Mouse (Mus musculus): ENCODE measurements around the gene Ankrd55. TPM values are rescaled to one million over a fixed set of nuclear protein-coding genes. Genes with fewer than 3 reads are reported as not detected.

Gene Ankrd55
- total RNA-seq (2015) (not detected in 2 replicates), total RNA-seq (2017) (not detected in 2 replicates)

DNA sequence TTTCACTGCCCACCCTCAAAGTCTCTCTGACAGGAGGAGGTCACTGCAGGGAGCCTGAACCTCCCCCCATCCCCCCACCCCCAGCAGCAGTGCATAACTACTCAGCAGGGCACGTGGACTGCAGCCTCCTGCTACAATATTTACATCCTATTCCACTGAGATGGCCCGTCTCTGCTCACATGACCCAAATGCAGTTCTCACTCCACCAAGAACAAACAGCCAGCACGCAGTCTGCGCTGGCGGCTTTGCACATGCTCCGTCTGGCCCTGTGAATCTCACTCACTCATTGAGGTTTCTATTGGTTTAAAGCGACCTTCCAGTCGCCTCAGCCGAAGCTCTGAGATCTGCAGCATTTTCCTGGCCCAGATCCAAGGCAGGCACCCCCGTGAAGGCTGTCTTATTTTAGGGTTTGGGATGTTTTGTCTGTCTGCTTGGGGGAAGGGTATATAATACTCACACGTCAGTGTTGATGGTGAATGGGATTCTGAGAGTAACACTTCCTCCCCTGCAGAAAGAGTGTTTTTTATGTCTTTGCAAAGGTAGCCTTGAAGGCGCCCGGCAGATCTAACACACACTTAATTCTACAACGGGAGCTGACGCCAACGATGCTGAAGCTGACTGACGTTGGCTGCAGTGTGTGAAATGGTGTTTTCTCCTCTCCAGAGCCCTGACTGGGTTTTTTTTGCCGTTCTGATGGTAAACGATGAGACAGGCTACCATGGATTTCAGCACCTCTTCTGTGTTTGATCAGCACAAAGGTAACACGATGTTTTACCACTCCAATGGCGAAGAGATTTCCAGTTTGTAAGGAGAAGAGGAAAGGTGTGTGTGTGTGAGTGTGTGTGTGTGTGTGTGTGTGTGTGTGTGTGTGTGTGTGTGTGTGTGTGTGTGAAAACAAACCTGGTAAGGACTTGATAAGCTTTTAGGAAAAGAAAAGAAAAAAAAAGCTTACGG is at the start of gene Ankrd55:
Ankrd55 (plus strand) TSS at position 227 of the 954 bp plus-strand sequence.
- ATAC-seq (replicated peaks; ENCODE audit: poor library complexity) = peak; percentile 21

DNA sequence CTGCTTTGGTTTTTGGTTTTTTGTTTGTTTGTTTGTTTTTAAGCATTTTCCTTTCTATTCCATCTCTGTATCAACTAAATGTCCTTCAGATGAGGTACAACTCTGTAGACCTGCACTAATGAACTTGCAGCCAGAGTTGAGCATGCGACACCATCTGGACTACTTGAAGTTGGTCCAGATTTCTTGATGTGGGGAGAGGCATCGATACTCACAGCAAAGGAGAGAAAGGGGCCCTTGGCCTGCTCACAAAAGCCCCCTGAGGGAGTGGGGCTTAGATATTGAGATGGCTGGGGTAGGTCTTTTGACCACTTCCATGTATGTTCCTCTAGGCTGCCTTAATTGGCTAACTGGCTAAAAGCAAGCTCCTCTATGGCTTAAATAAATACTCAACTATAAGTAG is 49.0 kb upstream of the Ankrd55 start:
- ATAC-seq (replicated peaks; ENCODE audit: poor library complexity) = no peak

- ATAC-seq (replicated peaks; ENCODE audit: poor library complexity) = no peak
Observed at GRCm38 (mm10) chr13:112241431-112241830, 46.8 kb upstream of the Ankrd55 start.

DNA sequence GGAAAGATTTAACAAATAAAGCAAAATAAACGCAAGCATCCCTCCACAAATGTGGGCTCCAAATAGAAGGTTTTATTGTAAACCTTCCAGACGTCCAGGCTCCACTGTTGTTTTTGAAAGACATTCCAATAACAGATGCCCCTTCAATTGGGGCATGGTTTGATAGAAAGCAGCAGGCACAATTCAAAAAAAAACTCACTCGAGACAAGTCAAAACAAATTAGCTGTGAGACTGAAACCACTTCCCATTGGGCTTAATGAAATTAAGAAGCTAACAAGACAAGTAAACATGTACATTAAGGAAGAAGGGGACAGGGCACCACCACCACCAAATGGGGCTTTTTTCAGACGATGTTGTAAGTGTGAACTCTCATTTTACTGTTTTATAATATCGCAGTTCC is 43.1 kb upstream of the Ankrd55 start:
- no peak for ATAC-seq (replicated peaks; ENCODE audit: poor library complexity)

DNA sequence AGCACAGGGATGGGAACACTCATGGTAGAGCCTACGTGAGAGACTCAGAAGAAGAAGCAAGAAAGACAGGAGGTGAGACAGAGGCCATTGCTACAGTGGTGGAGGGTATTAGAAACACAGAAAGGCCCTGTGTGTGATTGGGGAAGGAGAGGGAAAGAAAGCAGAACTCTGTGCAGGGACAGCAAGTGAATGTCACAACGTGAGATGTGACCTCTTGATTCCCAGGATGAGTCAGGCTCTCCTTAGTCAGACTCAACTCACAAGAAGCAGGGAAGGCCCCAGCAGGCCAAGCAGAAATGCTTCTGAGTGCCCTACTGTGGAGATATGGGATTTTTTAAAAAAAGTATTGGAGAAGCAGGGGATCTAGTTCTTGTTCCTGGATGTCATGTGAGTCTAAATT is 36.8 kb upstream of the Ankrd55 start:
- peak; percentile 29; the same call in 1 of the 2 replicates for ATAC-seq (replicated peaks; ENCODE audit: poor library complexity)

DNA sequence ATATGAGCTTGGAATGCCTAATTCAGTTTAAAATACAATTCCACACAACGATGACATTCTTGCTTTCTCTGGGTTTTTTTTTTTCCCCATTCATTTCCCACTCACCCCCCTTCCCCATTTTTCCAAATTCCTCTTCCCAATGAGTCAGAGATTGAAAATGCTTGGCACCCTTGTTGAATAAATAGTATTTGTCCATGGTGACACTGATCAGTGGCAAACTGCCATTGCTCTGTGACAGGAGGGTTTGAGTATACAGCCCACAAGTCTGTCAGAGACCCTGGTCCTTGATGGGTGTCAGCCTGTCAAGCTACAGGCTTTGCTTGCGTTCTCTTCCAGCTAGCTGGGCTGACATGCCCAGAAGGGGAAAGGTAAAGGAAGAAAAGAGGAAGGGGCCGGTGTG is 36.2 kb upstream of the Ankrd55 start:
- no peak for ATAC-seq (replicated peaks; ENCODE audit: poor library complexity)

GRCm38 (mm10) chr13:112252991-112253620 is 35.1 kb upstream of the Ankrd55 start:
- no peak for ATAC-seq (replicated peaks; ENCODE audit: poor library complexity)

- ATAC-seq (replicated peaks; ENCODE audit: poor library complexity) = no peak
Observed at GRCm38 (mm10) chr13:112254116-112254515, 34.1 kb upstream of the Ankrd55 start.

DNA sequence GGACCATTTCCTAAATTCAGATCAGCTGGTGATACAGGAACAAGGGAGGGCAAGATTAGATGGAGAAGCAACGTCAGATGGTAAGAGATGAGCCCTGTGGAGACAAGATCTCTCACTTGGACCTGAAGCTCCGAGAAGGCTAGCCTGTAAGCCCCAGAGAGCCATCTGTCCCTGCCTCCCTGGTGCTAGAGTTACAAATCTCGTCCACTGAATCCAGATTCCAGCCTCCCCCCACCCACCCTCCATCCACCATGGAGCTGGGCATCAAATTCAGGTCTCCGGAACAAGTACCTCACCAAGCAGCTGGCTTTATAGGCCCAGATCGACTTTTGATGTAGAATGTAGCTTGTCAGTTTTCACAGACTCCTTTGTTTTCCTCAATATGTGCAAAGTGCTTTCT is 32.4 kb upstream of the Ankrd55 start:
- ATAC-seq (replicated peaks; ENCODE audit: poor library complexity) = no peak

GRCm38 (mm10) chr13:112258478-112258877 is 29.8 kb upstream of the Ankrd55 start:
- peak; percentile 73 for ATAC-seq (replicated peaks; ENCODE audit: poor library complexity)

- ATAC-seq (replicated peaks; ENCODE audit: poor library complexity) = peak; percentile 92
Observed at GRCm38 (mm10) chr13:112259398-112259797, 28.9 kb upstream of the Ankrd55 start.

DNA sequence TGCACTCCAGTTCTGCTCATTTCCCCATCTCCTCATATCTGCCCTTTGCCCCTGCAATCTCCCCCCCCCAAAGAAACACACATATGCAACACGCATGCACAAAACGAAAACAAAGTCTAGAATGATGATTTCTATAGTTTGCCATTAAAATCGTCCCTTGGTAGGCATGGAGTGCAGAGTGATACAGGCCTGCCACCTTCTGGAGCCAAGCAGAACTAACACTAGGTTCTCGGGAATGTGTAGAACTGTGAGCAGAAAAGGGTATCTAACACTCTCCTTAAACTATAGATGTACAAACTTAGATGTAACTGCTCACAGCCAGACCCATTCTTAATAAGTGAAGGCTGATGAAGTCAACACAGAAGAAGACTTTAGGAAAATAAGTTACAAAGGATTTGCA is 23.6 kb upstream of the Ankrd55 start:
- peak; percentile 92 for ATAC-seq (replicated peaks; ENCODE audit: poor library complexity)

- ATAC-seq (replicated peaks; ENCODE audit: poor library complexity) = peak; percentile 86
Observed at GRCm38 (mm10) chr13:112271901-112272537, 16.2 kb upstream of the Ankrd55 start.

GRCm38 (mm10) chr13:112274636-112275035 is 13.6 kb upstream of the Ankrd55 start:
- ATAC-seq (replicated peaks; ENCODE audit: poor library complexity) = no peak

- ATAC-seq (replicated peaks; ENCODE audit: poor library complexity) = no peak
Observed at GRCm38 (mm10) chr13:112275951-112276350, 12.3 kb upstream of the Ankrd55 start.

DNA sequence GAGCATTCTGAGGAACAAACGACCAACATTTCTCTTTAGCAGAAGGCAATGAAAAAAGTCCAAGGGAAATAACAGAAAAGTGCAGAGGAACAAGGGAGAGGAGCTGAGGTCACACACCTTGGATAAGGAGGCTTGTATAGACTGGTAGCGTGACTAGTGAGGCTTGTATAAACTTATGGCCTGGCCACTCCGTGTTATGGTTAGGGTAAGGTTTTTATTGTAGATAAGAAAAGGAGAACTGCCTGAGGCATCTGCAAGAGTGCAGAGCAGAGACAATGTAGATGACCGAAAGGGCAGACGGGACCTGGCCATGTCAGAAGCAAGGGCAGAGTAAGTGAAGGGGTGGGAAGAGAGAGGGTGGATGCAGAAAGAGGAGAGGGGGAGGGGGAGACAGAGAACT is 10.7 kb upstream of the Ankrd55 start:
- peak; percentile 84 for ATAC-seq (replicated peaks; ENCODE audit: poor library complexity)

- ATAC-seq (replicated peaks; ENCODE audit: poor library complexity) = no peak
Observed at GRCm38 (mm10) chr13:112278251-112278650, 10.0 kb upstream of the Ankrd55 start.

DNA sequence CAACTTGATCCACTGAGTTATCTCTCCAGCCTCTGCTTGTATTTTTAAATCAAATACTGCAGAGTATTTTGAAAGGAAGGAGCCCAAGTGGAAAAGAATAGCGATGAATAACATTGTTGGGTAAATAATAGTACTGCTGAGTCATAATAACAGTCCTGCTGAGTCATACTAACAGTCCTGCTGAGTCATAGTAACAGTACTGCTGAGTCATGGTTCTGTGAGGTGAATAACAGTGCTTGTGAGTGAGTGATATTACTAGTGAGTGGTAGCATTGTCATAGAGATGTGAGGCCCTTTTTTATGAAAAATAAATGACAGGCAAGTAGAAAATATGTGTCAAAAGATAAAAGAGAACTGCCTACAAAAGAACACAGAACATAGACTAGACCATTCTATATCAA is 1.1 kb upstream of the Ankrd55 start:
- peak; percentile 74 for ATAC-seq (replicated peaks; ENCODE audit: poor library complexity)

DNA sequence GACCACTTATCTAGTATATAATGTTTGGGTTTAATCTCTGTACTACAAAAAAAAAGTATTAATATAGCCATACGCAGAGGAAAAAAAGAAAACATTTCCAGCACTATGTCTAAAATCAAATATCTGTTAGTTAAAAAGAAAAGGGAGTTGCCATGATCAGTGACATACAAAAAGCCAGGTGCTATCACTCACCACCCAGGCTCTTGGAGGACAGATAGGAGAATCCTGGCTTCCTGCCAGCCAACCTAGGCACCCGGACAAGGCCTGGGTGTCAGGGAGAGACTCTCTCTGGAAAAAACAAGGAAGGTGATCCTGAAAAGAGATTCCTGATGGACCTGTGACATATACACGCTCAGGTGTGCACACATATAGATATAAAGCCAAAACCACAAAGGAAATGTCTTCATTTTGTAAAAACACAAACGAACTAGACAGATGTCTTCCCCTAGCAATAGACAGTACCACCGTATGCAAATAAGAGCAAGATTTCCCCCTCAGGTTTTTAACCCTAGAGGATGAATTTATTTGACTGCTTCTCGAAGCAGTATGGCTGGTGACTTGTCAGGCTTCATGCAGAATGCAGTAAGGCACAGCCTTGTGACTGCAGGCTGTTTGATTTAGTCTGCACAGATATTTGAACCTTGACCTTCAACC is 553 bp upstream of the Ankrd55 start:
- peak; percentile 49 for ATAC-seq (replicated peaks; ENCODE audit: poor library complexity)

DNA sequence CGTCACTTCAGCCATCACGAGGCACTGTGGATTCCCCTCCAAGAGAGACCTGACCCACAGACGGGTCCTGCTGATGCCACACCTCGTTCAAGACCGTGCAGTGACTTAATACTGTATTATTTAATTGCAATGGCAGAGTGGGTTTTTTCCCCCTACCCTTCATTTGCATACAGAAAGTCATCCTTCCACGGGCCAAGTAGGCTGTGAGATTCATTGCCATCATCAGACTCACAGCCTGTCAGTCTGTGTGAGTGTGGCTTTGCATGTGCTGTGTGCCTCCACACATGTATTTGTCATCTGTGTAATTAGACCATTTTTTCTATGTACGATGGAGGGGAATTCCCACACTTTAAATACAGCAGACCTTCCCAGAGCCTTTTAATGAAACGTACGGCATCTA is 1.1 kb downstream of the Ankrd55 start:
- ATAC-seq (replicated peaks; ENCODE audit: poor library complexity) = no peak

- no peak for ATAC-seq (replicated peaks; ENCODE audit: poor library complexity)
Observed at GRCm38 (mm10) chr13:112289981-112290380, 1.7 kb downstream of the Ankrd55 start.

Data from megakaryocyte progenitor cell, adult 5-6 weeks (primary cell).